Mouse (Mus musculus) forebrain, embryonic 15.5 days (tissue): ENCODE data around the gene Rps25. TPM values are rescaled to one million over a fixed set of nuclear protein-coding genes. Genes with fewer than 3 reads are reported as not detected.

Source experiments
- ATAC-seq: fragments of 200-750 bp; cut with Nextera tagmentation; replicated peaks from 2 replicates; pipeline ENCODE4 v1.8.0; 2017; ENCODE audit warnings: mild to moderate bottlenecking, moderate TSS enrichment, moderate library complexity
- H3K27ac ChIP-seq: fragments of 300-500 bp; sonication (generic); replicated peaks from 2 replicates; pipeline ENCODE4 v1.5.1; 2015; ENCODE audit warnings: mild to moderate bottlenecking, inconsistent platforms
- H3K27me3 ChIP-seq: fragments of 300-500 bp; sonication (generic); 2 replicates; pipeline ENCODE4 v1.6.1; 2015; ENCODE audit warnings: inconsistent platforms
- H3K36me3 ChIP-seq: fragments of 300-500 bp; sonication (generic); 2 replicates; pipeline ENCODE4 v1.6.1; 2015; ENCODE audit warnings: mild to moderate bottlenecking, inconsistent platforms
- H3K4me1 ChIP-seq: fragments of 300-500 bp; sonication (generic); 2 replicates; pipeline ENCODE4 v1.6.1; 2015; ENCODE audit warnings: inconsistent platforms
- H3K4me2 ChIP-seq: fragments of 300-500 bp; sonication (generic); replicated peaks from 2 replicates; pipeline ENCODE4 v1.6.1; 2015; ENCODE audit warnings: mild to moderate bottlenecking, inconsistent platforms
- H3K4me3 ChIP-seq: fragments of 300-500 bp; sonication (generic); 2 replicates; pipeline ENCODE4 v1.5.1; 2015; ENCODE audit warnings: mild to moderate bottlenecking, inconsistent platforms
- H3K9ac ChIP-seq: fragments of 300-500 bp; sonication (generic); replicated peaks from 2 replicates; pipeline ENCODE4 v1.6.1; 2015; ENCODE audit warnings: mild to moderate bottlenecking, inconsistent platforms
- H3K9me3 ChIP-seq: fragments of 300-500 bp; sonication (generic); 2 replicates; pipeline ENCODE4 v1.6.1; 2016; ENCODE audit warnings: inconsistent platforms
- WGBS: fragments of 180-500 bp; shearing (Covaris S2); methylation state at CpG from one replicate; pipeline ENCODE4 v1.1.7; 2015; ENCODE audit warnings: mixed read lengths; 5-methylcytosine and 5-hydroxymethylcytosine counted together
- polyA plus RNA-seq: library from polyadenylated mRNA; unstranded; fragments of >200 nt; fragmentation: Nextera tagmentation; extraction: Ambion mirVana; gene quantifications from 2 replicates; pipeline ENCODE4 v1.2.1, GENCODE M21; 2015

Gene Rps25
- polyA plus RNA-seq, 1 experiment from 2014 or later, result 1,070 TPM

DNA sequence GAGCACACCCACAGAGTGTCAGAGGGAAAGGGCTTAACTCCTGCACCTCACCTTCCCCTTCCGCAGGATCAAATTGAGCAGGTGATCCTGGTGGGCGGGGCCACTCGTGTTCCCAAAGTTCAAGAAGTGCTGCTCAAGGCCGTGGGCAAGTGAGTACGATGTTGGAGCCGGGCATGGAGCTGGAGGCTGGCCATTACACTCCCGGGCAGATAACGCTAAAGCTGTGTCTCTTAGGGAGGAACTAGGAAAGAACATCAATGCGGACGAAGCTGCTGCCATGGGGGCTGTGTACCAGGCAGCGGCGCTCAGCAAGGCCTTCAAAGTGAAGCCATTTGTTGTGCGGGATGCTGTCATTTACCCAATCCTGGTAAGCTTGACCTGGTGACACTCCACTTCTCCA lies 22.3 kb upstream of the Rps25 start:
- peaks cover 87% of the 10 kb centered on the region for H3K36me3 ChIP-seq
- no peak overlapping the region for H3K4me2 ChIP-seq
- no peaks in the 10 kb centered on the region for H3K27me3 ChIP-seq
- no peak for ATAC-seq
- H3K4me3 ChIP-seq, result no peak overlapping the region
- no peak overlapping the region for H3K27ac ChIP-seq
- H3K4me1 ChIP-seq, result peaks cover 17% of the 10 kb centered on the region
- no peaks in the 10 kb centered on the region for H3K9me3 ChIP-seq
- H3K9ac ChIP-seq, result no peak overlapping the region
- 94% methylated on average over 13 of the region's 13 CpGs for WGBS

DNA sequence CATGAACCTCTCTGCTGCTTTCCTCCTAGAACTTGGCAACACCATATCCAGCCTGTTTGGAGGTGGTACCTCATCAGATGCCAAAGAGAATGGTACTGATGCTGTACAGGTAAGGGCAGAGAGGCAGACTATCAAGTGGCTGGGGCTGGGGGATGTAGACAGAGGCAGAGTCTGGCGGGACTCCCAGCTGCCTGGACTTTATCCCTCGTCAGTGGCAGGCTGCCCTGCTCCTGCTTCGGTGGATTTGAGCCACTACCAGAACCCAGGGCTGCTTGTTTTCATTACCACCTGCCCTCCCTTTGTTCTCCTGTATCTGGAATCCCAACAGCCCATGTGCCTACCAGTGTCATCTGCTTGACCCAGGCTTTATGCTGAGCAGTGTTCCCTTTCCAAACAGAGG lies 19.7 kb upstream of the Rps25 start:
- Histone ChIP-seq H3K27me3 (no peaks in the 10 kb centered on the region), H3K36me3 (peaks cover 87% of the 10 kb centered on the region), H3K4me3 (no peak overlapping the region), H3K27ac (no peak overlapping the region), H3K9me3 (no peaks in the 10 kb centered on the region), H3K9ac (no peak overlapping the region), H3K4me2 (no peak overlapping the region), H3K4me1 (no peaks in the 10 kb centered on the region)
- WGBS, result 72% methylated on average over 3 of the region's 3 CpGs
- no peak for ATAC-seq

DNA sequence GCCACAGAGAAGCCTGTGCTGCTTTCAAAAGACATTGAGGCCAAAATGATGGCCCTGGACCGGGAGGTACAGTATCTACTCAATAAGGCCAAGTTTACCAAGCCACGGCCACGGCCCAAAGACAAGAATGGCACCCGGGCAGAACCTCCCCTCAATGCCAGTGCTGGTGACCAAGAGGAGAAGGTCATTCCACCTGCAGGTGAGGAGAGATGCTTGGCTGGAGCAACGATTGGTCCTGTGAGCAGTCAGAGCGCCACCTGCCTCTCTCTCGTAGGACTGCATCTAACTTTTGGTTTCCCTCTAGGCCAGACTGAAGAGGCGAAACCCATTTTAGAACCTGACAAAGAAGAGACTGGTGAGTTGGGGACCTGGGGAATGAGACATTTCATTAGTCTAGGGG lies 17.7 kb upstream of the Rps25 start:
- Histone ChIP-seq H3K9me3 (no peaks in the 10 kb centered on the region), H3K9ac (no peak overlapping the region), H3K4me1 (no peaks in the 10 kb centered on the region), H3K36me3 (peaks cover 66% of the 10 kb centered on the region), H3K4me3 (no peak overlapping the region), H3K27ac (no peak overlapping the region), H3K4me2 (no peak overlapping the region), H3K27me3 (no peaks in the 10 kb centered on the region)
- 60% methylated on average over 8 of the region's 8 CpGs for WGBS
- no peak for ATAC-seq

DNA sequence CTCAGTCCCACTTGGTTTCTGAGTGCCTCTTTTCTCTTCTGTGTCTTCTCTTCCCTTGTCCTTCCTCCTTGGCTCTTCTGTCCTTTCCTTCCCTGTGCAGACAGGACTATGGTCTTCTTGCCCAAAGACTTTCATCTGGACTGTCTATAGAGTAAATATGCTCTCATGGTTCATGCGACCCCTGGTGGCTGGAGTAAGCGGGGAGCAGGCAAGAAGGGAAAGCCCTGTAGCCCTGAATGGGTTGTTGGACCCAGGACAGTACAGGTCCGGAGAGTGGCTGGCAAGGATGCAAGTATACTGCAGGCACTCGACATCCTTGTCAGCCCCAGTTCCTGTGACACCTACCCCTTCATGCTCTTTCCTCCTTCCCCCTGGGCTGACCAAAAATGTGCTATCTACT lies 15.5 kb upstream of the Rps25 start:
- H3K9me3 ChIP-seq, result no peaks in the 10 kb centered on the region
- H3K27me3 ChIP-seq, result no peaks in the 10 kb centered on the region
- no peak overlapping the region for H3K4me2 ChIP-seq
- H3K4me1 ChIP-seq, result no peaks in the 10 kb centered on the region
- H3K9ac ChIP-seq, result no peak overlapping the region
- H3K36me3 ChIP-seq, result peaks cover 44% of the 10 kb centered on the region
- H3K4me3 ChIP-seq, result no peak overlapping the region
- no peak overlapping the region for H3K27ac ChIP-seq
- WGBS, result 40% methylated on average over 4 of the region's 4 CpGs
- ATAC-seq, result no peak; the same call in 1 of the 2 replicates

DNA sequence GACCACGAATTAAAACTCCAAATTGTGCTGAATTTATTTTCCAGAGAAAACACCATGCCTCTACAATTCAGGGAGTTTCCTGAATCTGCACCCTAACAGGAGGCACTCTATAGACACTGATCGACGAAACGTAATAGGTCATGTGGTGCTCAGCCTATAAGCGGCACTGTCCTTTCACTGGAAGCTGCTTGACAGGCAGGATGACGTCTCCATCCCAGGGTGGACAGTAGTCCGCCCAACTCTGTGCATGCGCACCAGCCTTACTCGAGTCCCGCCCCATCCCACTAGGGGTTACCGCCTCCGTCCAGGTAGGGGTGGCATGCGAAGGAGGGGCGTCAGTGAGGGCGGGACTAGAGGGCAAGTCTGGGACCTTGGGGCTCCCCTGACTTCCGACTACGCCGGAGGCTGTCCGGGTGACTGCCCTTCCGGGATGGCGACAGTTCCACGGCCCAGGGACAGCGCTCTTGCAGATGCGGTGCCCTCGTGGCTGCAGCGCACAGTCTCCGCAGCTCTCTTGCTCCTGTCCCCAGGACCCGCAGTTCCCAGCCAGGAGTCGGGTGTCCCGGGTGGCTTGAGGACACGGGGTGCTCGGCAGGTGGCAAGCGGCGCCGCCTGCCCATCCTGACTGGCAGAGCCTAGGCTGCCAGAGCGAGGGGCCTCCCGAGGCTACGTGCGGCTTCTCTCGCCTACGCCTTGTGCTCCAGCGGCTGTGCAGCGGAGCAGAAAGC lies 10.1 kb upstream of the Rps25 start, which contains the start of gene Slc37a4:
Gene Slc37a4, plus strand, starts transcription at position 169 of the 728 bp plus-strand sequence.
- Histone ChIP-seq H3K27ac (peak within 1 kb of the TSS; percentile 77), H3K36me3 (peaks cover 18% of the 10 kb centered on the region), H3K9me3 (no peaks in the 10 kb centered on the region), H3K4me2 (peak within 1 kb of the TSS; percentile 90), H3K9ac (peak within 1 kb of the TSS; percentile 74), H3K4me3 (peak within 1 kb of the TSS; percentile 61), H3K27me3 (no peaks in the 10 kb centered on the region), H3K4me1 (peaks cover 14% of the 10 kb centered on the region)
- WGBS, result 0% methylated on average over 43 of the region's 43 CpGs
- peak; percentile 98 for ATAC-seq

DNA sequence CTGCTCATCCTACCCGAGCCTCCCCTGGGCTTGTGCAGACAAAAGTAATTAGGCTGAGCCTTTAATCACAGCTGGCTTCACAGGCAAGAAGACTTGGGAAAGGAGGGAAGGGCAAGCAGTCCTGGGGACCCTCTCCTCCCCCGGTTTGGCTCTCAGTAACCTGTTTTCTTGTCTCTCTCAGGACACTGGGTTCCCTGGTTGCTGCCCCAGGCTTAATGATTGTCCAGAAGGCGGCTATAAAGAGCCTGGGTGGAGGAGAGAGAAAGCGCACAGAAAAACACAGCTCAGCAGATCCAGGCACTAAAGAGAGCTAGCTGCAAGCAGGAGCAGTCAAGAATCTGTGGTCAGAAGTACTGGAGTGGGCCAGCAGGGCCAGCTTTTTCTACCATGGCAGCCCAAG lies 8.9 kb upstream of the Rps25 start:
- Histone ChIP-seq H3K9ac (peak overlapping the region; percentile 37; the same call in 1 of the 2 replicates), H3K27ac (no peak overlapping the region), H3K36me3 (peaks cover 29% of the 10 kb centered on the region), H3K4me2 (peak overlapping the region; percentile 90), H3K4me1 (peaks cover 14% of the 10 kb centered on the region), H3K4me3 (peak overlapping the region; percentile 61), H3K27me3 (no peaks in the 10 kb centered on the region), H3K9me3 (no peaks in the 10 kb centered on the region)
- ATAC-seq, result no peak
- 17% methylated on average over 4 of the region's 4 CpGs for WGBS

DNA sequence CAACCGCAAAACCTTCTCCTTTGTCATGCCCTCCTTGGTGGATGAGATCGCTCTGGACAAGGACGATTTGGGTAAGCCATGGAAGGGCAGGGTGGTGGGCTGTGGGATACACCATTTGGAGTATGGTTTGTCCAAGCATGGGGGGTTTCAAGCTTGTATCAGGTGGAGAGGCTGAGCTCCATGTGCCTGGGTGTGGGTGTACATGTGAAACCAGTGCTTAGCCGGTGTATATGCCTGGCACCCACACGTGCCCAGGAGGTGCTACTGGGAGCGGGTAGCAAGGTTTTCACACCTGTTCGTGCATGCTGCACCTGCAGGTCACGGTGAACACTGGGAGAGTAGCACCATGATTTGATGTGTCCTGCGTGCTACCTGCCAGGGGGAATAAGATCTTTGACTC lies 8.4 kb upstream of the Rps25 start:
- Histone ChIP-seq H3K4me1 (peaks cover 14% of the 10 kb centered on the region), H3K9ac (no peak overlapping the region), H3K27ac (no peak overlapping the region), H3K4me3 (peak overlapping the region; percentile 61; the same call in 1 of the 2 replicates), H3K9me3 (no peaks in the 10 kb centered on the region), H3K27me3 (no peaks in the 10 kb centered on the region), H3K4me2 (peak overlapping the region; percentile 90; the same call in 1 of the 2 replicates), H3K36me3 (peaks cover 33% of the 10 kb centered on the region)
- ATAC-seq, result no peak
- WGBS, result 84% methylated on average over 9 of the region's 9 CpGs

DNA sequence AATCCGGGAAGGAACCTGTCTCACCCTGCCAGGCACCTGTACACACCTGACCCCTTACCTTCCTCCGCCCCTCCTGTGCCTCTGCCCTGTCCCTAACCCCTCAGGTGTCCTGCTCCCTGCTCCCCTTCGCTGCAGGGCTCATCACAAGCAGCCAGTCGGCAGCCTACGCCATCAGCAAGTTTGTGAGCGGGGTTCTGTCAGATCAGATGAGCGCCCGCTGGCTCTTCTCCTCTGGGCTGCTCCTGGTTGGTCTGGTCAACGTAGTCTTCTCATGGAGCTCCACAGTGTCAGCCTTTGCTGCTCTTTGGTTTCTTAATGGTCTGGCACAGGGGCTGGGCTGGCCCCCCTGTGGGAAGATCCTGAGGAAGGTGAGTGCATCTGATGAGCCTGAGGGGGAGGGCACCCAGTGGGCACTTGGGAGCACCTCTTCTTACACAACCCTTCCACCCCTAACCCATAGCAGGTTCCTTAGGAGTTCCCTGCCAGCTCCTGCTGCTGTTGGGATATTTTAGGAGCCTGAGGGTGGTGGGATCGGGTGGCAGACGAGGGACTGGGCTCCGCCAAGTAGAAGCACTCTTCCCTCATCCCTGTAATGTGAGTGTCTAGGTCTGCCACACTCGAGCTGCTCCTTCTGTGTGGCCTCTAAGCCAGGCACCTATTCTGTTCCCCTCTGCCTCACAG lies 7.7 kb upstream of the Rps25 start:
- no peak overlapping the region for H3K4me3 ChIP-seq
- WGBS, result 86% methylated on average over 13 of the region's 13 CpGs
- H3K36me3 ChIP-seq, result peaks cover 40% of the 10 kb centered on the region
- H3K4me1 ChIP-seq, result peaks cover 14% of the 10 kb centered on the region
- no peak overlapping the region for H3K9ac ChIP-seq
- no peak overlapping the region for H3K27ac ChIP-seq
- no peaks in the 10 kb centered on the region for H3K27me3 ChIP-seq
- H3K9me3 ChIP-seq, result no peaks in the 10 kb centered on the region
- ATAC-seq, result no peak
- H3K4me2 ChIP-seq, result no peak overlapping the region

DNA sequence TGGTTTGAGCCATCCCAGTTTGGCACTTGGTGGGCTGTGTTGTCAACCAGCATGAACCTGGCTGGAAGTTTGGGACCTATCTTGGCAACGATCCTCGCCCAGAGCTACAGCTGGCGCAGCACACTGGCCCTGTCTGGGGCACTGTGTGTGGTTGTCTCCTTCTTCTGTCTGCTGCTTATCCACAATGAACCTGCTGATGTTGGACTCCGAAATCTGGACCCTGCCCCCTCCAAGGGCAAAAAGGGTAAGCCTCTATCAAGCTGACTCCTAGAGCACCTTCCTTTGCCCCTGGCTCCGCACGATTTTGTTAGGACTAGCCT lies 7.2 kb upstream of the Rps25 start:
- Histone ChIP-seq H3K9me3 (no peaks in the 10 kb centered on the region), H3K9ac (no peak overlapping the region), H3K4me2 (no peak overlapping the region), H3K4me3 (no peak overlapping the region), H3K4me1 (peaks cover 14% of the 10 kb centered on the region), H3K27ac (no peak overlapping the region), H3K27me3 (no peaks in the 10 kb centered on the region), H3K36me3 (peaks cover 45% of the 10 kb centered on the region)
- no peak for ATAC-seq
- 89% methylated on average over 6 of the region's 6 CpGs for WGBS

DNA sequence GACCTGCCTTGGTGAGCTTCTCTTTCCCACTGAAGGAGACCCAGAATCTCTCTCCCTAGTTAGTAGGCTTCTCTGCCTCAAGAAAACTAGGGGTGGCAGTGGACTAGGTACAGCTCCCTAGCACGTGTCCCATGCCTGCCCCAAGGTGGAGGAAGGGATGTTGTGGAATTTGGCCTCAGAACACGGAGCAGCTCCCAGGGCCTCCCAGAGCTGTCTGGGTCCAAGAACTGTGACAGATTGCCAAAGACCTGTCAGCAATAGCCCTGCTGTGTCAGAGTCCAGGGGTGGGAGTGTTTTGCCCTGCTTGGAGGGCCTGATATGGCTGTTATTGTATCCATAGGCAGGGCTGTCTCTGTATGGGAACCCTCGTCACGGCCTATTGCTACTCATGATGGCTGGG lies 5.9 kb upstream of the Rps25 start:
- Histone ChIP-seq H3K27me3 (no peaks in the 10 kb centered on the region), H3K4me1 (peaks cover 26% of the 10 kb centered on the region), H3K4me3 (no peak overlapping the region), H3K4me2 (no peak overlapping the region), H3K27ac (no peak overlapping the region), H3K36me3 (peaks cover 55% of the 10 kb centered on the region), H3K9ac (no peak overlapping the region), H3K9me3 (no peaks in the 10 kb centered on the region)
- 97% methylated on average over 4 of the region's 4 CpGs for WGBS
- ATAC-seq, result no peak

DNA sequence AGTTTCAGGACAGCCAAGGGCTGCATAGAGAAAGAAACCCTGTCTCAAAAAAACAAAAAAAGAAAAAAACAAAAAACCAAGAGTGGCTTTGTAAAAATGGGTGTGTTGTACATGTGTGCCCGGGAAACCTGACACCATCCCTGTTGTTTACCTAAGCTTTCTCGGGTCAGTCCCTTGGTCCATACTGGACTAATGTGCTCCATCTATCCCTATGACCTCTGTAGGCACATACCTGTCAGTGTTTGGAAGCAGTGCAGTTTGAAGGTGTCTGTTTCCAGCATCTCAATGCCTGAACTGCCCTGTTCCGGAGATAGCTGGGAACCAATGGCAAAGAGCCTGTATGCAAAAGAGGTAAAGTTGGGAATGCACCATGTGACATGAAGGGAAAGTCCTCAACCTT lies 1.9 kb upstream of the Rps25 start:
- Histone ChIP-seq H3K4me3 (no peak overlapping the region), H3K4me1 (peaks cover 26% of the 10 kb centered on the region), H3K9me3 (no peaks in the 10 kb centered on the region), H3K9ac (no peak overlapping the region), H3K36me3 (peaks cover 68% of the 10 kb centered on the region), H3K4me2 (no peak overlapping the region), H3K27me3 (no peaks in the 10 kb centered on the region), H3K27ac (no peak overlapping the region)
- 83% methylated on average over 3 of the region's 3 CpGs for WGBS
- no peak for ATAC-seq

DNA sequence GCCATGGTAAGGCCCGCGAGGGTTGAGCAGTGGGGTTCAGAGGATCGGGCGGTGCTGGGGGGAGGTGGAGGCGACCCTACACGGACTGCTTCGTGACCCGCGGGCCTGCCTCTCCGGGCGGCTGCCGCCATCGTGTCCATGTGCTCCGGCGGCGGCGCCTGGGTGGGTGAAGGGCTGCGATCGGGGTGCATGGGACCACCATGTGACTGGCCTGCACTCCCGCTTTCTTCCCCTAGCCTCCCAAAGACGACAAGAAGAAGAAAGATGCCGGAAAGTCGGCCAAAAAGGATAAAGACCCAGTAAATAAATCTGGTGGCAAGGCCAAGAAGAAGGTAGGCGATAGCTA lies 786 bp downstream of the Rps25 start:
- ATAC-seq, result no peak
- peak overlapping the region; percentile 86 for H3K9ac ChIP-seq

More for the DNA sequence above, 786 bp downstream of the Rps25 start:
- H3K4me3 ChIP-seq, result peak overlapping the region; percentile 83
- H3K27me3 ChIP-seq, result no peaks in the 10 kb centered on the region
- no peaks in the 10 kb centered on the region for H3K9me3 ChIP-seq
- H3K4me1 ChIP-seq, result peaks cover 26% of the 10 kb centered on the region
- H3K27ac ChIP-seq, result peak overlapping the region; percentile 98
- peak overlapping the region; percentile 68 for H3K4me2 ChIP-seq
- WGBS, result under 1% methylated on average over 24 of the region's 24 CpGs
- peaks cover 69% of the 10 kb centered on the region for H3K36me3 ChIP-seq
